Mouse (Mus musculus) liver, embryonic 15.5 days (tissue): ENCODE measurements around the gene Lhfpl2. TPM values are rescaled to one million over a fixed set of nuclear protein-coding genes. Genes with fewer than 3 reads are reported as not detected.

ENCODE experiments used
- ATAC-seq: fragments of 200-750 bp; cut with Nextera tagmentation; 2 replicates; pipeline ENCODE4 v1.8.0; 2017; ENCODE audit warnings: moderate number of reproducible peaks, mild to moderate bottlenecking, moderate library complexity; ENCODE audit not compliant: insufficient read depth
- H3K27ac ChIP-seq: fragments of 300-500 bp; sonication (generic); replicated peaks from 2 replicates; pipeline ENCODE4 v1.5.1; 2015; ENCODE audit warnings: mild to moderate bottlenecking, inconsistent platforms
- H3K27me3 ChIP-seq: fragments of 300-500 bp; sonication (generic); 2 replicates; pipeline ENCODE4 v1.6.1; 2015; ENCODE audit warnings: mild to moderate bottlenecking, inconsistent platforms
- H3K36me3 ChIP-seq: fragments of 300-500 bp; sonication (generic); replicated peaks from 2 replicates; pipeline ENCODE4 v1.6.1; 2015; ENCODE audit warnings: moderate library complexity, mild to moderate bottlenecking, inconsistent platforms
- H3K4me1 ChIP-seq: fragments of 300-500 bp; sonication (generic); replicated peaks from 2 replicates; pipeline ENCODE4 v1.6.1; 2015; ENCODE audit warnings: inconsistent platforms
- H3K4me2 ChIP-seq: fragments of 300-500 bp; sonication (generic); 2 replicates; pipeline ENCODE4 v1.6.1; 2015; ENCODE audit warnings: moderate library complexity, mild to moderate bottlenecking, inconsistent platforms
- H3K4me3 ChIP-seq: fragments of 300-500 bp; sonication (generic); replicated peaks from 2 replicates; pipeline ENCODE4 v1.5.1; 2015; ENCODE audit warnings: mild to moderate bottlenecking, inconsistent platforms
- H3K9ac ChIP-seq: fragments of 300-500 bp; sonication (generic); 2 replicates; pipeline ENCODE4 v1.6.1; 2015; ENCODE audit warnings: moderate library complexity, mild to moderate bottlenecking, inconsistent platforms
- H3K9me3 ChIP-seq: fragments of 300-500 bp; sonication (generic); replicated peaks from 2 replicates; pipeline ENCODE4 v1.6.1; 2016; ENCODE audit warnings: inconsistent platforms
- WGBS: fragments of 180-500 bp; shearing (Covaris S2); methylation state at CpG from one replicate; pipeline ENCODE4 v1.1.7; 2015; ENCODE audit warnings: mixed read lengths; ENCODE audit not compliant: insufficient replicate concordance; 5-methylcytosine and 5-hydroxymethylcytosine counted together
- polyA plus RNA-seq: library from polyadenylated mRNA; unstranded; fragments of >200 nt; fragmentation: Nextera tagmentation; extraction: Ambion mirVana; gene quantifications from 2 replicates; pipeline ENCODE4 v1.2.1, GENCODE M21; 2015

The Lhfpl2 gene
- polyA plus RNA-seq, 1 experiment from 2014 or later = 3.8 TPM

GRCm38 (mm10) chr13:94130394-94130793 is 72.8 kb downstream of the Lhfpl2 start:
- Histone ChIP-seq H3K4me2 (no peak overlapping the region), H3K27ac (no peak overlapping the region), H3K4me1 (no peaks in the 10 kb centered on the region), H3K9me3 (no peaks in the 10 kb centered on the region), H3K9ac (no peak overlapping the region), H3K36me3 (no peaks in the 10 kb centered on the region), H3K27me3 (no peaks in the 10 kb centered on the region), H3K4me3 (no peak overlapping the region)
- ATAC-seq = no peak
- WGBS = 40% methylated on average over 7 of the region's 7 CpGs

- ATAC-seq = no peak
- H3K9me3 ChIP-seq = no peaks in the 10 kb centered on the region
- H3K27ac ChIP-seq = no peak overlapping the region
- no peaks in the 10 kb centered on the region for H3K27me3 ChIP-seq
- 60% methylated on average over 4 of the region's 4 CpGs for WGBS
- no peak overlapping the region for H3K9ac ChIP-seq
- H3K36me3 ChIP-seq = no peaks in the 10 kb centered on the region
- no peak overlapping the region for H3K4me3 ChIP-seq
- H3K4me2 ChIP-seq = no peak overlapping the region
- 0 out of 2 replicates have a peak, but pooled peaks cover 3% of the 10 kb centered on the region for H3K4me1 ChIP-seq
Observed at GRCm38 (mm10) chr13:94131135-94131534, 73.5 kb downstream of the Lhfpl2 start.

GRCm38 (mm10) chr13:94132187-94132995 is 74.8 kb downstream of the Lhfpl2 start:
- 61% methylated on average over 13 of the region's 13 CpGs for WGBS
- ATAC-seq = no peak
- Histone ChIP-seq H3K27ac (no peak overlapping the region), H3K9me3 (no peaks in the 10 kb centered on the region), H3K4me2 (no peak overlapping the region), H3K4me3 (no peak overlapping the region), H3K36me3 (no peaks in the 10 kb centered on the region), H3K9ac (no peak overlapping the region), H3K4me1 (0 out of 2 replicates have a peak, but pooled peaks cover 3% of the 10 kb centered on the region), H3K27me3 (no peaks in the 10 kb centered on the region)

- Histone ChIP-seq H3K9ac (no peak overlapping the region), H3K27ac (no peak overlapping the region), H3K4me1 (0 out of 2 replicates have a peak, but pooled peaks cover 3% of the 10 kb centered on the region), H3K36me3 (no peaks in the 10 kb centered on the region), H3K27me3 (no peaks in the 10 kb centered on the region), H3K4me2 (no peak overlapping the region), H3K4me3 (no peak overlapping the region), H3K9me3 (no peaks in the 10 kb centered on the region)
- ATAC-seq = no peak
- 66% methylated on average over 7 of the region's 7 CpGs for WGBS
Observed at GRCm38 (mm10) chr13:94134646-94135045, 77.0 kb downstream of the Lhfpl2 start.

GRCm38 (mm10) chr13:94135180-94135579 is 77.6 kb downstream of the Lhfpl2 start:
- Histone ChIP-seq H3K27ac (no peak overlapping the region), H3K4me1 (0 out of 2 replicates have a peak, but pooled peaks cover 3% of the 10 kb centered on the region), H3K9me3 (no peaks in the 10 kb centered on the region), H3K4me2 (no peak overlapping the region), H3K4me3 (no peak overlapping the region), H3K9ac (no peak overlapping the region), H3K27me3 (no peaks in the 10 kb centered on the region), H3K36me3 (no peaks in the 10 kb centered on the region)
- ATAC-seq = no peak
- 58% methylated on average over 7 of the region's 7 CpGs for WGBS

- Histone ChIP-seq H3K27me3 (no peaks in the 10 kb centered on the region), H3K4me1 (0 out of 2 replicates have a peak, but pooled peaks cover 3% of the 10 kb centered on the region), H3K9me3 (no peaks in the 10 kb centered on the region), H3K9ac (no peak overlapping the region), H3K27ac (no peak overlapping the region), H3K4me3 (no peak overlapping the region), H3K4me2 (no peak overlapping the region), H3K36me3 (no peaks in the 10 kb centered on the region)
- no peak for ATAC-seq
- WGBS = 54% methylated on average over 14 of the region's 14 CpGs
Observed at GRCm38 (mm10) chr13:94139713-94140445, 82.3 kb downstream of the Lhfpl2 start.

- H3K9ac ChIP-seq = no peak overlapping the region
- no peak for ATAC-seq
- no peaks in the 10 kb centered on the region for H3K27me3 ChIP-seq
- H3K4me2 ChIP-seq = no peak overlapping the region
- no peak overlapping the region for H3K27ac ChIP-seq
- WGBS = 60% methylated on average over 4 of the region's 4 CpGs
- 0 out of 2 replicates have a peak, but pooled peaks cover 3% of the 10 kb centered on the region for H3K4me1 ChIP-seq
- H3K4me3 ChIP-seq = no peak overlapping the region
- H3K36me3 ChIP-seq = no peaks in the 10 kb centered on the region
- H3K9me3 ChIP-seq = no peaks in the 10 kb centered on the region
Observed at GRCm38 (mm10) chr13:94140446-94140845, 82.8 kb downstream of the Lhfpl2 start.

- Histone ChIP-seq H3K27ac (0 out of 2 replicates have a peak overlapping the region, but pooled peaks have one; percentile 33), H3K4me3 (no peak overlapping the region), H3K9ac (no peak overlapping the region), H3K36me3 (no peaks in the 10 kb centered on the region), H3K27me3 (no peaks in the 10 kb centered on the region), H3K4me1 (no peaks in the 10 kb centered on the region), H3K4me2 (no peak overlapping the region), H3K9me3 (no peaks in the 10 kb centered on the region)
- peak; percentile 44; the same call in 1 of the 2 replicates for ATAC-seq
- WGBS = 22% methylated on average over 12 of the region's 12 CpGs
Observed at GRCm38 (mm10) chr13:94143063-94143652, 85.6 kb downstream of the Lhfpl2 start.

- no peak for ATAC-seq
- H3K27ac ChIP-seq = no peak overlapping the region
- H3K9me3 ChIP-seq = no peaks in the 10 kb centered on the region
- 64% methylated on average over 8 of the region's 8 CpGs for WGBS
- no peak overlapping the region for H3K4me2 ChIP-seq
- no peaks in the 10 kb centered on the region for H3K36me3 ChIP-seq
- H3K4me3 ChIP-seq = no peak overlapping the region
- no peak overlapping the region for H3K9ac ChIP-seq
- H3K4me1 ChIP-seq = no peaks in the 10 kb centered on the region
- H3K27me3 ChIP-seq = no peaks in the 10 kb centered on the region
Observed at GRCm38 (mm10) chr13:94144451-94144850, 86.9 kb downstream of the Lhfpl2 start.

GRCm38 (mm10) chr13:94147257-94147656 is 89.7 kb downstream of the Lhfpl2 start:
- no peak overlapping the region for H3K27ac ChIP-seq
- no peaks in the 10 kb centered on the region for H3K36me3 ChIP-seq
- H3K9ac ChIP-seq = no peak overlapping the region
- no peaks in the 10 kb centered on the region for H3K27me3 ChIP-seq
- H3K9me3 ChIP-seq = no peaks in the 10 kb centered on the region
- H3K4me2 ChIP-seq = no peak overlapping the region
- no peak overlapping the region for H3K4me3 ChIP-seq
- H3K4me1 ChIP-seq = no peaks in the 10 kb centered on the region
- no peak for ATAC-seq
- WGBS = 27% methylated on average over 4 of the region's 4 CpGs

- no peaks in the 10 kb centered on the region for H3K36me3 ChIP-seq
- H3K4me2 ChIP-seq = no peak overlapping the region
- no peaks in the 10 kb centered on the region for H3K9me3 ChIP-seq
- no peak overlapping the region for H3K4me3 ChIP-seq
- H3K27ac ChIP-seq = no peak overlapping the region
- H3K27me3 ChIP-seq = no peaks in the 10 kb centered on the region
- no peak for ATAC-seq
- no peaks in the 10 kb centered on the region for H3K4me1 ChIP-seq
- 58% methylated on average over 5 of the region's 5 CpGs for WGBS
- no peak overlapping the region for H3K9ac ChIP-seq
Observed at GRCm38 (mm10) chr13:94149006-94149405, 91.4 kb downstream of the Lhfpl2 start.
